Mouse (Mus musculus) heart, postnatal 14 days (tissue): Measurements from ENCODE around the gene Mmp2. TPM values are rescaled to one million over a fixed set of nuclear protein-coding genes. Genes with fewer than 3 reads are reported as not detected.
A peak's percentile ranks its signal among the peaks of the same experiment; 100 is the strongest.

Experiments used
- DNase-seq, 2 experiments: peaks; one replicate each; pipeline ENCODE4 v3.0.0; 2021 to 2022
- intact Hi-C: fragments of 180-260 bp; cut with DNase I; formaldehyde crosslinking; loops from one replicate; pipeline ENCODE4 v1.15.1; 2025
- total RNA-seq, 2 experiments: library from RNA; stranded (reverse); gene quantifications; 2 replicates each; pipeline ENCODE4 v1.2.3; 2021

The Mmp2 gene
- total RNA-seq, 2 experiments from 2014 or later: 132 to 154 TPM

DNA sequence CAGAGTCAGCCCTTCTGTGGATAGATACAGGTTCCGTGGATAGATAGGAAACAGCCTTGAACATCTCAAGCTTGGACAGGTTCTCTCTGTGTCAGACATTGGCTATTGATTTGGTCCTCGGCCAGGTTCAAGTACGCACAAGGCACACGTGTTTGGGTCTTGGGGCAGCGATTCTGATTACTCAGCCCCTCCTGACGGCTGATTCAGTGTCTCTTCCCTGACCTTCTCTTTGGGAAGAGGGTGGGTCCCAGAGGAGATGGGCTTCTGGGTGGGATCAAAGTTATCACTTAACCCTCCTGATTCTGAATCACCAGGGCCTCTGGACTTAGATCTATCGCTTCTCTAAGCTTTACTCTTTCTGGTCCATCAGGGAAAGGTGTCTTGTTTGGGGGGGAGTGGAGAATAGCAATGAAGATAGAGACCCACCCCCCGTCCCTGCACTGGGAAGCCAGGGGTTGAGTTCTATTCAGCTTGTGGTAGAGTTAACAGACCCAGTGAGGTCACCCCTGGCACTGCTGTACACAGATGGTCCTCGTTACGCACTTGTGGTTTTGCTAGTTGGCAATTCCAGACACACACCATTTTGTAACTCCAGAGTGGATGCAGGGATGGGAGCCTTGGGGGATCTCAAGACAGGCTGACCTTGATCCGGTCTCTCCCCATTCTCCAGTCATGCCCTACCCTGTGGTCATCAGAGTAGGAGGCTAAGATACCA is 7.9 kb downstream of the Mmp2 start:
- DNase-seq: no peak
- intact Hi-C loops: no loop called here

DNA sequence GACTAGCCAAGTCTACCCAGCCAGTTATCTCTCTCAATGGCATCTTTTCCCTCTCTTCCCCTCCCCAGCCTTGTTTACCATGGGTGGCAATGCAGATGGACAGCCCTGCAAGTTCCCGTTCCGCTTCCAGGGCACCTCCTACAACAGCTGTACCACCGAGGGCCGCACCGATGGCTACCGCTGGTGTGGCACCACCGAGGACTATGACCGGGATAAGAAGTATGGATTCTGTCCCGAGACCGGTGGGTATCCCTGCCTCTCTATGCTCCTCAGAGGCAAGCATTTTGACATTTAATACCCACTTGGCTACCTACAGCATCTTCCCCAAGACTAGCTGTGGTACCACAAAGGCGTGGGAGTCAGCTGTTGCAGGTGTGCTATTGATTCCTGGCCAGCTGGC is 8.8 kb downstream of the Mmp2 start:
- intact Hi-C loops: no loop called here
- DNase-seq: no peak

DNA sequence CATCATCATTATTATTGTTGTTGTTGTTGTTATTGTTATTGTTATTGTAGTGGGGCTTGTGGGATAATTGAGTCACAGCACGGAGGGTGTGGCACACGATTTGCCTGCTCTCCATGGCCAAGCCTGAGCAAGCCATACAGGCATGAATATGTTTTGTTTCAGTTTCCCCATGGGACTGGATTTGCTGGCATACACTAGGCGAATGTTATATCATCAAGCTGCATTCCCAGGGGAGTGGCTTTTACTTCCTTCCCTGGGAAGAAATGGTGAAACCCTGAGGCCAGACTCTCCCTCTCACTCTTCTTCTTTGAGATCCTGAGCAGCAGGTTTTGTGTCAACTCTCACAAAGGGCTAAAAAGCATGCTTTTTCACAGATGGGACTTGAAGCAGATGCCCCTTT is 11.5 kb downstream of the Mmp2 start:
- DNase-seq: peak in 1 of 2 experiments; percentile 19
- intact Hi-C loops: loop anchor here (2.0 kb wide), 1 partner anchor 20 kb away; no protein-coding TSS in a partner anchor

DNA sequence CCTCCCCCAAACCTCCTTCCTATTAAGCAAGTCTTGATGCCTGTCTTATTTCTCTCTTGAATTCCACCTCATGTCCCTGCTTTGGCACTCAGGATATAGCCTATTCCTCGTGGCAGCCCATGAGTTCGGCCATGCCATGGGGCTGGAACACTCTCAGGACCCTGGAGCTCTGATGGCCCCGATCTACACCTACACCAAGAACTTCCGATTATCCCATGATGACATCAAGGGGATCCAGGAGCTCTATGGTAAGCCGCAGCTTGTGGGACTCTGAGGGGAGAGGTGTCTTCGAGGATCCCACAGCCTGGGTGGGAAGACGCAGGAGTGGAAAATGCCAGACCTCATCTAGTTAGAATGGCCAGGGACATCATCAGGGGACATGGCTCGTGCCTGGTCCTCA is 12.1 kb downstream of the Mmp2 start:
- intact Hi-C loops: loop anchor here (2.0 kb wide), 1 partner anchor 20 kb away; no protein-coding TSS in a partner anchor
- DNase-seq: no peak

DNA sequence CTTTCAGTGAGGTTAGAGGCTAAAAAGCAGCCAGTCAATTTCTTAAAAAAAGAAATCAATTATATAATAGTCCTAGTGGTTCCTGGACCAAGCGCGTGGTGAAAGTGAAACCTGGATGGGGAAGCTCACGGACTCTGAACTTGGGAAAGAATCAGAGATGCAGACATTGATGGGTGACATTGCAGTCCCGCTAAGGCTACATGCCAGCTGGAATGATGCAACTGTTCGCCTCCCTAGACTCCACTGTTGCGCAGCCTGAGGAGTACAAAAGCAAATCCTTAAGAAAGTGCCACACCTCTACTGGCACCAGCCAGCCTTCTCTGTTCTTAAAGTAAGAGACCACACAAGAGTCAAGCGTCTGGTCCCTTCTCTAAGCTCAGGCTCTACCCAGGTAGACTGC is 12.8 kb downstream of the Mmp2 start:
- intact Hi-C loops: loop anchor here (2.0 kb wide), 1 partner anchor 21 kb away; no protein-coding TSS in a partner anchor
- DNase-seq: peak; percentile 35 to 52

DNA sequence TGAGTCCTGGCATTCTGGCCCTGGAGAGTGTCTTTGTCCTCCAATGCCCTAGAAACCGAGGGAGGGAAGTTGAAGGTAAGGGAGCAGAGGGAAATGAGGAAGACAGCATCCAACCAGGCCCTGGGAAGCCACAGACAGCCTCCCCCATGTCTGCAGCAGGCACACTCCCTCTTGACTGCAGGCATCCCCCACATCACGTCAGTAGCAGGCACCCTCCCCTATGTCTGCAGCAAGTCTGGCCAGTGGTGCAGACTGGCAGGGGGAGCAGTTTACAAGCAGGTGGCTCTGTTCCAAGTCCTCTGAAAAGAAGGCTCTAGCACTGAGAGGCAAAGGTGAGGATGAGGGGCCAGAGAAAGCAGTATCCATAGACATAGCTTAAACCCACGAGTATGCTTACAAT is 19.6 kb downstream of the Mmp2 start:
- peak in 1 of 2 experiments; percentile 35 for DNase-seq

DNA sequence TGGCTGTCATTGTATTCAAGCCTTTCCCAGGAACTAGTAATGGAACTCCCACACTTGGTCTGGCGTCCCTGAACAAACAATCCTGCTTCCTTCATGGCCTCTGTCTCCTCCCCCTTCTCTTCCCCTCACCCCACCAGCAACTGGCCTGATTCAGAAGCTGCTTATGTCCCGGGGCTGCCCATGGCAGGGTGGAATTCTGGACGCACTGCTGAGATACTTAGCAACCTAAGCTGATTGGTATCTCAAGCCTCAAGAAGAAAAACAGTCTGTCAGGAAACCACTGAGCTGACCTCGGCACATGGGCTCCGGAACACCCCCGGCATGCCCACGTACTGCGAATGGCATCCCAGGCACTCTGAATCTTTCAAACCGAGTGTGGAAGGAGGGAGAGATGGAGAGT is 20.2 kb downstream of the Mmp2 start:
- DNase-seq: peak in 1 of 2 experiments; percentile 31
- intact Hi-C loops: no loop called here

More for the DNA sequence above, 19.6 kb downstream of the Mmp2 start:
- intact Hi-C loops: no loop called here

DNA sequence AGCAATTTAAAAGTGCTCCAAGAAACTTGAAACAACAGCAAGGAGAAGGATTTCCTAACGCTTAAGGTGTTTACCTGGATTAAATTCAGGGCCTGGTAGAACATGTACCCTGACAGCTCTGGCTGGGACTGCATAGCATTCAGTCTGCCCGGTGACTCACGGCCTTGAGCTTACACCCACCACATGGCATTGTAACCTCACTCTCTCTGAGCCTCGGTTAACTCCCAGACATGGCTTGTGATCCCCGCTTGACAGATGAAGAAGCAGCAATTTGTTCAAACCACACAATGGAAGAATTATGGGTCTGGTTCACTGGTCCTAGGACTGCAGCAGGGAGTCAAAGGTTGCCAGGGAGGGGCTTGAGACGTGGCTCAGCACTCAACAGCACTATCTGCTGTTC is 22.2 kb downstream of the Mmp2 start:
- intact Hi-C loops: no loop called here
- no peak for DNase-seq

DNA sequence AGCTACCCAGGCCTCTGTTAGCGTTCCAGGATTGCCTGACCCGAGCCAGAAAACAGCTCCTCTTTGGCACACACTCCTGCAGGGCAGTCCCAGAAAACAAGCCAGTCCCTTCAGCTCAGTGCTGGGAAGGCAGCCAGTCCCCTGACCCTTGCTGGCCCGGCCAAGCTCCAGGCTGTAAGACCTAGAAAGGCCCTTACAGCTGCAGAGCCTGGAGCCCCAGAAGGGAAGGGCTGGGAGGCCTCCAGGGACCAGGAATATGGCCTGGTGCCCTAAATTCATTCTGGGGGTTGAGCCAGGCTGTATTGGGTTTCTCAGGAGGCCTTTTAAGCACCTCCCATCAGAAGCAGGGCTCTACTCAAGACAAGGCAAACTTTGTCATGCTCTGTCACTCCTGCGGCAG is 23.1 kb downstream of the Mmp2 start:
- intact Hi-C loops: no loop called here
- DNase-seq: peak; percentile 91 to 94

DNA sequence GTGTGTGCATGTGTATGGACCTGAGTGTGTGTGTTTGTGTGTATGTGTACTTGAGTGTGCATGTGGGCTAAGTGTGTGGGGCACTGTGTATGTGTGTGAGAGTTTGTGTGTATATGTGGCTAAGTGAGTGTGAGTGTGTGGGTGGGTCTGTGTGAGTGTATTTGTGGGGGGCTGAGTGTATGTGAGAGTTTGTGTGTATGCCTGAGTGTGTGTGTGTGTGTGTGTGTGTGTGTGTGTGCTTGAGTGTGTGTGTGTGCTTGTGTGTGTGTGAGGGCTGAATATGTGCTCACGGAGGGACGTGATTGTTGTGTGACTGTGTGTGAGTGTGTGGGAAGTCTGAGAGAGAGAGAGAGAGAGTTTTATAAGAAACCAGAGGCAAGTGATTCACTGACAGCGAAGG is 24.3 kb downstream of the Mmp2 start:
- no peak for DNase-seq
- intact Hi-C loops: no loop called here

DNA sequence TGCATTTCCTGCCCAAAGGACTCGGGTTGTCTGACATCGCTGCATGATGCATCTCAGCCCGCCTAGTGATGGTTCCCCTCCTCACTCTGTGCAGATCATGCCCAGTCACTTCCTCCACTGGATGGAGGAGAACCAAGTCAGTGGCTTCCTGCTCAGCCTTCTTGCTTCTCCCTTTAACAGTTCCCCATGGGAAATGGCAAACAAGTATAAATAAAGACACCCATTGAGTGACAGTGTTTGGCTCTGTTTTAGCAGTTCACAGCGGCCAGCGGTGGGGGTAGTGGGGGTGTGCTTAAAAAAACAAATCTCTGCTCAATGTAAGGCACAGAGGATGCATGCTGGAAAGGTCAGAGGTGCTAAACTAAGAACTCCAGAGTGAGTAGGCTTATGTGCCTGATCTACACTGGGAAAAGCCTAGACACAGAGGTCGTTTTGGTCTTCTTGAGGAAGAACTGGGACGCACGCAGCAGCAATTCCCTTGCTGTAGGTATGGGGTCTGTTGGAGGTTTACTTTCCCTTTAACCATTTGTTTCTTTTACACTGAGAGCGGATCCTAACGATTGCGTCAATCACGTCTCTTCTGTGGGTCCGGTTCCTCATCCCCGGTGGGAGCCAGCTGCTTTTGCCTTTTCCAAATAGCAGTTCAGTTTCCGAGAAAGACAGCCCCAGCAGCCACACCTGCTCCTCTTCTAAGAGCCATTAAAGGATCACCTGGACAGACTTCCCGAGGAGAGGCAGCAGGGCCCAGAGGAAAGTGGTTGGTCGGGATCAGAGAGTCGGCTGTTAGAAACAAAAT is 26.3 kb downstream of the Mmp2 start:
- intact Hi-C loops: no loop called here
- DNase-seq: peak in 1 of 2 experiments; percentile 13

DNA sequence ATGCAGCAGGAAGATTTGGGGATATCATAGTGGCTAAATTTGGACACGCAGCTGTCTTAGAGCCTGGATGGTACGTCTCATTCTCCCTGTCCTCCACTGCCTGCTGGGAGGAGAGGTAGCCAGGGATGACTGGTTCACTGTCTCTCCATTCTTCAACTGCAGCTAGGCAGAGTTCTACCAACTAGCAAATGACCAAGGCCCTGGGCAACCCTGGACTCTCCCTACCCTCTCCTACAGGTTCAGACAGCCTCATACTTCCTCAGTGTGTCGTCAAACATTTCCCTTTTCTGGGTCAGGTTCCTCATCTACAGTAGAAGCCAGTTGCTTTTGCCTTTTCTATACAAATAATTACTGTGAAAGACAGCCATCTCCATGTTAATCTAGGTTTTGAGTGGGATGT is 27.6 kb downstream of the Mmp2 start:
- no peak for DNase-seq
- intact Hi-C loops: no loop called here

DNA sequence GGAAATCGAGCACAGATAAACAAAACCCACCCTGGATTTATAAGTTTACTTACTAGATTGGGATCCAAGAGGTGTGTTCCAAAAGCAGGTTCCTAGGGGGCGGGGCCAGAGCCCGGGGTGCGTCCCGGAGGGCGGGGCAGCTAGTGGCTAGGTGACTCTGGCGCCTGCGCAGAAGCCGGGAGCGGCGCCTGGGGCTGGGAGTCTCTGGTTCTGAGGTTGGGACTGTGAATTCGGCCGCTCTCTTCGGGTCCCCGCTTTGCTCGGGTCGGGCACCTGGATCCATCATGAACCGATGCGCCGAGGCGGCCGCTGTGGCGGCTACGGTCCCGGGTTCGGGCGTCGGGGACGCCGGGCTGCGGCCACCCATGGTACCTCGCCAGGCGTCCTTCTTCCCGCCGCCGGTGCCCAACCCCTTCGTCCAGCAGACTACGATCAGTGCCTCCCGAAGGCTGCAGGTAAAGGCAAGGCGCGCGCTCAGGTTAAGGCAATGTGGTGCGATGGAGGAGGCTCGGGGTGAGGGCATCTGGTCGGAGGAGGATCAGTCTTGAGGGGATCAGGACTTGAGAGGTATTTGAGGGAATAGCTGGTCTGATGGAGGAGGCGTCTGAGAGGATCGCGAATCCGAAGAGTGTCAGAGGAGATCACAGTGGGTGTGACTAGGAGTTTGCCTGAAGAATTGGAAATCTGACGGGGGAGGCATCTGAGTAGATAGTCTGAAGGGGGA is 28.2 kb downstream of the Mmp2 start, which contains the start of gene Lpcat2:
Gene Lpcat2 (plus strand): TSS at position 169 of the 724 bp plus-strand sequence.
- DNase-seq: peak; percentile 69 to 72
- intact Hi-C loops: no loop called here

DNA sequence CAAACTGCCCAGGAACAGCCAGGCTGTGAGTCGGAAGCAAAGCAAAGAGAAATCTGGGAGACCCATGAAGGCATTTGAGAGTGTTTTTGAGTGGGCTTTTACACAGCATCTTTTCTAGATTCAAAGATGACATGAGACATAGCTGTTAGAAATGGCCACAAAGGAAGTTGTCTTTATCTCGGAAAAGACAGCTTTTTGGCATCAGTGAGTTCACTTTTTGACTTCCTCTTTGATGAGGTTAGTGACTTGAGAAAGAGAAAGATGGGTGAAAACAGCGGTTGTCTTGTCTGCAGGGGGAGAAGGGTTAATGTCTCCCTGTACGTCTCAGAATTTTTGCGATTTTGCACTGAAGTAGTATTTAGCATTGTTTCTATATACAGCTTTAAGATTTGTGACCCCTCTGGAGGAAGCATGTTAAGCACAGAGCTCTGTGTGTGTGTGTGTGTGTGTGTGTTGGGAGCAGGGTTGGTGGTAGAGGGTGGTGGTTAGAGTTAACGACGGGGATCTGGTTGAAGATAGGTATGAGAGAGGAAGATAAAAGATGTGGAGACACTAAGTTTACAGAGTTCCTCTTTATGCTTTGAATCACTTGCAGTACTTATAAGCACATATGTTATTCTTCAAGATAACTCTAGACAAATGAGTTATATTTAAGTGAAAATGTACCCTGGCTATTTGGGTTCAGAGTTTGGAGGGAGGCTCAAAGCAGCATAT is 29.3 kb downstream of the Mmp2 start:
- no peak for DNase-seq
- intact Hi-C loops: no loop called here

DNA sequence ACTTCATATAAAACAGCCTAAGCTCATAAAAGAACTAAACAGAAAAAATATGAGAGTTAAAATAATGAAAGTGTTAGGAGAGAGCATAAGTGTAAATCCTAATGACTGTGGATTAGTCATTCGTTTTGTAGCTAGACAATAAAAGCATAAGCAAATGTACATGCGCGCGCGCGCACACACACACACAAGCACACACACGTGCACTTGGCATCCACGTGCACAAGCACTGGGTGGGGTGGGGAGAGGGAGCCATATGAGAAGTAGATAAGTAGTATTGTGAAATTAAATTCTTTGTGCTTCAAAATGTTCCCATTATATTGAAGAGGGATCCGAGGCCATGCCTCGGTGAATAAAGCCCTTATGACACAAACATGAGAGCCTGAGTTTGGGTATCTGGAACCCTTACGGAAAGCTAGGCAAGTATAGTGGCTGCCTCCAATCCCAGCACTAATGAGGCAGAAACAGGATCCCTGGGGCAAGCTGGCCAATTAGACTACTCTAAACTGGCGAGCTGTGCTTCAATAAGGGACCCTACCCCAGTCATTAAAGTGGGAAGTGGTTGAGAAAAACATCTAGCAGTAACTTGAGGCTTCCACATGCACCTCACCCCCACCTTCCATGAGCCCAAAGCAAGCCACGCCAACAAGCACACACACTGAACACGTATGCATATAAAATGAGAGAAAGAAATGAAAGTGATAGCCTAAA is 31.5 kb downstream of the Mmp2 start:
- no peak for DNase-seq
- intact Hi-C loops: no loop called here

DNA sequence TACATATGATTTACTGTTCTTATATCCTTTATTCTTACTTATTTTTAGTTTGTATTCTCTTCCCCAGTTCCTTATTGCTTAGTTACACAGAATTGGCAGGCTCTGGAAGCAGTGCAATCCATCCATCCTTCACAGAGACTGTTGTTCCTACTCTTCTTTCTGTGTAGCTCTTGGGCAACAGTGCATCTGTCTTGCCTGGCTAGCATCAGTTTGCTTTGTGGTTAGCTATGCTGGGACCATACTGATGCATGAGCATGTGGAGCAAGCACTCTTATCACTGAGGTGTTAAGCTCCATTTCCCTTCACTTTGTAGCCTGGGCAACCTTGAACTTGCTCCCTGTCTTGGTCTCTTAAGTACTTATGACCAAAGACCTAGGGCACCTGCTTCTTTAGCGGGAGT is 34.9 kb downstream of the Mmp2 start:
- intact Hi-C loops: no loop called here
- DNase-seq: no peak

DNA sequence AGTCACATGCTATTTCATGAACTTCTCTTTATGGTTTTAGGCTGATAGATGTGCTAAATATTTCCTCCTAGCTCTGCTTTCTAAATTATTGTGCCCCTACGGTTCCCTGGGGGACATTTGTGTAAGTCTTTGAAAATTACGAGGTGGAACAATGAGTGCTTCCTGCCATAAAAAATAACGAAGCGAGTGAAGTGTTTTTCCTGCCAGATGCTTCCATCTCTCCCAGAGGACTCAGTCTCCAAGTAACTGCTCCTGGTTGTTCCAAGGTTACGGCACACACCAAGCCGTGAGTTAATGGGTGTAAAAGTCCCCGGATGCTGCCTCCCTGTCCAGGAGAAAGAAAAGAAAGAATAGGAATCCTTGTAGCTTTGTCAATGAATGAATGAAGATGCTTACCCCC is 43.2 kb downstream of the Mmp2 start:
- intact Hi-C loops: no loop called here
- DNase-seq: no peak

DNA sequence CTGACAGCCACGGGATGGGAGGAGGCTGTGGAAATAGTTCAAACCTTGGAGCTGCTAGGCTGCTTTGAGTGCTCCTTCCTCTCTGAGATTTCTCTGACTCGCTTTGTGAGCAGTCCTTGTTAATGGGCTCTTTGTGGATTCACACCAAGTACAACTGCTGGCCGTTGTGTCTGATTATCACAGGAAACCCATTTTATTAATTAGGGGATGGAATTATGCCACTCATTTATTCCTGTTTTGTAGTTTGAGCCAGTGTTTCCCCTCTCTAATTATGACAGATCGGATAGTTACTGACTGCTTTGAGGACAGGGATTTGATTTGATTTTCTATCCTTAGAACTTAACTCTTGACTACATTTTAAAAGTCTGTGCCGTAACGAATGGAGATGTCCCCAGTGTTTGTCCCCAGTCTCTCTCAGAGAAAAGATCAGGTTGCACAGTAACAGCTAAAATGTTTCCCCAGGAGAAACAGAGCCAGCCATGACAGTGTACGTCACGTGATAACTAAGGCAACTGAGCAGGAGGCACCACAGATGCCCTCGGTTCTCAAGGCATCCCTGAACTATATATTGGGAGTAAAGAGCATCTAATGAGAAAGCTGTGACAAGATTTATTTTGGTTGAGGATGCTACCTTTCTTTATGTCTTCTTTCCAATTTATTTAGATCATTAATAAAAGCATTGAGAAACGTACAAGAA is 45.1 kb downstream of the Mmp2 start:
- no peak for DNase-seq
- intact Hi-C loops: no loop called here

DNA sequence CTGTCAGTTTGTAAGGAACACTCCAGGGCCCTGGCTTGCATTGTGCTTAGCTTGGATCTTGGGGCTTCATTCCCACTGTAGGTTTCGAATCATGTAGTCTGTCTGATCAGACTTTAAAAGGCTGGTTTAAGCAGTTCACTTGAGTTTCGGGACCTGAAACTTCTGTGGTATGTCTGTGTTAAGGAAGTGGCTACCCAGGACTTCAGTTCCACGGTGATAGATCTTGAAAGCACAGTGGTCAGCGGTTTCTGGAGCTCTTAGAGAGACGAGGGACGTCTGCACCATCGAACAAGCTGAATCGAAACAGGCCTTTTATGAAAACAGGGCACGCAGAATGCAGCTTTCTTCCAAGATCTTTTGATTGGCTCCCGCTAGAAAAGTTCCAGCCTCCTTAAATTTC is 48.7 kb downstream of the Mmp2 start:
- intact Hi-C loops: no loop called here
- no peak for DNase-seq
